Mouse (Mus musculus) midbrain, postnatal 0 days (tissue): ENCODE measurements at regions not wholly inside any gene's neighbourhood (a gene's known extent, or its start where the extent isn't known, plus 50 kb on each side); places are given as distances from the start of the nearest gene placed in this dataset.

Source experiments
- ATAC-seq: fragments of 200-750 bp; cut with Nextera tagmentation; 2 replicates; pipeline ENCODE4 v1.8.0; 2017; ENCODE audit warnings: moderate number of reproducible peaks, mild to moderate bottlenecking, moderate TSS enrichment, moderate library complexity; ENCODE audit not compliant: low FRiP score
- DNase-seq: peaks from one replicate; pipeline ENCODE4 v3.0.0-alpha.2; 2015; ENCODE audit warnings: low spot score
- H3K27ac ChIP-seq: fragments of 300-500 bp; sonication (generic); 2 replicates; pipeline ENCODE4 v1.5.1; 2014; ENCODE audit warnings: low read depth, mild to moderate bottlenecking, low read length, mixed read lengths
- H3K27me3 ChIP-seq: fragments of 300-500 bp; sonication (generic); 2 replicates; pipeline ENCODE4 v1.6.1; 2014; ENCODE audit warnings: low read length, control low read depth, mixed read lengths; ENCODE audit not compliant: insufficient read depth
- H3K36me3 ChIP-seq: fragments of 300-500 bp; sonication (generic); 2 replicates; pipeline ENCODE4 v1.6.1; 2014; ENCODE audit warnings: low read length, control low read depth, mixed read lengths; ENCODE audit not compliant: insufficient read depth
- H3K4me1 ChIP-seq: fragments of 300-500 bp; sonication (generic); 2 replicates; pipeline ENCODE4 v1.6.1; 2014; ENCODE audit warnings: mild to moderate bottlenecking, control low read depth, antibody characterized with exemption, low read length, mixed read lengths; ENCODE audit not compliant: insufficient read depth
- H3K4me2 ChIP-seq: fragments of 300-500 bp; sonication (generic); 2 replicates; pipeline ENCODE4 v1.6.1; 2014; ENCODE audit warnings: low read depth, mild to moderate bottlenecking, low read length, mixed read lengths; ENCODE audit not compliant: poor library complexity, severe bottlenecking
- H3K4me3 ChIP-seq: fragments of 300-500 bp; sonication (generic); 2 replicates; pipeline ENCODE4 v1.5.1; 2014; ENCODE audit warnings: low read depth, mild to moderate bottlenecking, low read length, moderate library complexity
- H3K9ac ChIP-seq: fragments of 300-500 bp; sonication (generic); replicated peaks from 2 replicates; pipeline ENCODE4 v1.6.1; 2014; ENCODE audit warnings: mild to moderate bottlenecking, low read length, moderate library complexity, mixed read lengths; ENCODE audit not compliant: poor library complexity, severe bottlenecking
- H3K9me3 ChIP-seq: fragments of 300-500 bp; sonication (generic); 2 replicates; pipeline ENCODE4 v1.6.1; 2016; ENCODE audit warnings: low read length, control low read depth
- CTCF ChIP-seq: IDR thresholded peaks from 2 replicates; pipeline ENCODE4 v1.5.1; 2016; ENCODE audit warnings: antibody characterized with exemption, mild to moderate bottlenecking
- WGBS: fragments of 180-500 bp; shearing (Covaris S2); extraction: QIAGEN DNeasy Blood & Tissue Kit; methylation state at CpG from one replicate; pipeline ENCODE4 v1.1.7; 2014; 5-methylcytosine and 5-hydroxymethylcytosine counted together

GRCm38 (mm10) chr2:137654296-137654695, 537.9 kb upstream of the Jag1 start:
- Histone ChIP-seq H3K27me3 (no peaks in the 10 kb centered on the region), H3K4me1 (no peaks in the 10 kb centered on the region), H3K36me3 (no peaks in the 10 kb centered on the region), H3K4me3 (no peak overlapping the region), H3K4me2 (no peak overlapping the region), H3K9ac (no peak overlapping the region), H3K27ac (no peak overlapping the region), H3K9me3 (no peaks in the 10 kb centered on the region; the same call in 1 of the 2 replicates)
- WGBS: 83% methylated on average over 3 of the region's 3 CpGs
- DNase-seq: no peak
- ATAC-seq: no peak
- TF ChIP-seq CTCF: no peak

GRCm38 (mm10) chr2:137644160-137644559, 527.7 kb upstream of the Jag1 start:
- H3K36me3 ChIP-seq: no peaks in the 10 kb centered on the region
- TF ChIP-seq CTCF: no peak
- H3K9ac ChIP-seq: no peak overlapping the region
- no peak overlapping the region for H3K4me3 ChIP-seq
- no peaks in the 10 kb centered on the region for H3K27me3 ChIP-seq
- no peak overlapping the region for H3K27ac ChIP-seq
- H3K9me3 ChIP-seq: no peaks in the 10 kb centered on the region
- DNase-seq (no peak), ATAC-seq (no peak)
- H3K4me2 ChIP-seq: no peak overlapping the region
- no peaks in the 10 kb centered on the region for H3K4me1 ChIP-seq
- 71% methylated on average over 2 of the region's 2 CpGs for WGBS

GRCm38 (mm10) chr2:137643269-137644055, 527.0 kb upstream of the Jag1 start:
- H3K36me3 ChIP-seq: no peaks in the 10 kb centered on the region
- no peaks in the 10 kb centered on the region for H3K9me3 ChIP-seq
- TF ChIP-seq CTCF: no peak
- no peak overlapping the region for H3K27ac ChIP-seq
- ATAC-seq (no peak), DNase-seq (no peak)
- H3K27me3 ChIP-seq: no peaks in the 10 kb centered on the region
- no peaks in the 10 kb centered on the region for H3K4me1 ChIP-seq
- H3K9ac ChIP-seq: no peak overlapping the region
- 70% methylated on average over 10 of the region's 10 CpGs for WGBS
- H3K4me2 ChIP-seq: no peak overlapping the region
- H3K4me3 ChIP-seq: no peak overlapping the region

- Histone ChIP-seq H3K4me2 (no peak overlapping the region), H3K27ac (no peak overlapping the region), H3K4me3 (no peak overlapping the region), H3K9me3 (no peaks in the 10 kb centered on the region), H3K9ac (no peak overlapping the region), H3K4me1 (no peaks in the 10 kb centered on the region), H3K36me3 (no peaks in the 10 kb centered on the region), H3K27me3 (no peaks in the 10 kb centered on the region)
- WGBS: 85% methylated on average over 4 of the region's 4 CpGs
- DNase-seq: no peak
- no peak for ATAC-seq
- no peak for TF ChIP-seq CTCF
Measured at GRCm38 (mm10) chr2:137635019-137635621, 518.7 kb upstream of the Jag1 start.

- Histone ChIP-seq H3K27me3 (no peaks in the 10 kb centered on the region), H3K4me2 (no peak overlapping the region), H3K4me3 (no peak overlapping the region), H3K36me3 (no peaks in the 10 kb centered on the region), H3K4me1 (no peaks in the 10 kb centered on the region), H3K9me3 (no peaks in the 10 kb centered on the region), H3K9ac (no peak overlapping the region), H3K27ac (no peak overlapping the region)
- WGBS: 80% methylated on average over 3 of the region's 3 CpGs
- no peak for TF ChIP-seq CTCF
- DNase-seq: no peak
- ATAC-seq: no peak
Measured at GRCm38 (mm10) chr2:137616637-137617036, 500.2 kb upstream of the Jag1 start.

GRCm38 (mm10) chr2:137613791-137614190, 497.3 kb upstream of the Jag1 start:
- H3K27me3 ChIP-seq: no peaks in the 10 kb centered on the region
- H3K27ac ChIP-seq: no peak overlapping the region
- H3K4me2 ChIP-seq: no peak overlapping the region
- H3K4me3 ChIP-seq: no peak overlapping the region
- 99% methylated on average over 2 of the region's 2 CpGs for WGBS
- DNase-seq: no peak
- H3K36me3 ChIP-seq: no peaks in the 10 kb centered on the region
- no peaks in the 10 kb centered on the region for H3K9me3 ChIP-seq
- H3K9ac ChIP-seq: no peak overlapping the region
- no peaks in the 10 kb centered on the region for H3K4me1 ChIP-seq
- no peak for TF ChIP-seq CTCF
- no peak for ATAC-seq
